Mouse (Mus musculus) liver, embryonic 14.5 days (tissue): ENCODE data around the gene Ppp4c. TPM values are rescaled to one million over a fixed set of nuclear protein-coding genes. Genes with fewer than 3 reads are reported as not detected.
A peak's percentile ranks its signal among the peaks of the same experiment; 100 is the strongest.

Experiments
- ATAC-seq: fragments of 200-750 bp; cut with Nextera tagmentation; 2 replicates; pipeline ENCODE4 v1.8.0; 2017; ENCODE audit warnings: moderate number of reproducible peaks, mild to moderate bottlenecking, moderate library complexity; ENCODE audit not compliant: insufficient read depth
- DNase-seq, 3 experiments: peaks; one replicate each; pipeline ENCODE4 v3.0.0-alpha.2; 2012 to 2013; ENCODE audit warnings: low read depth in 3 of 3, low spot score in 3 of 3
- H3K27ac ChIP-seq: fragments of 300-500 bp; sonication (generic); 2 replicates; pipeline ENCODE4 v1.5.1; 2014; ENCODE audit warnings: moderate library complexity, mild to moderate bottlenecking, control low read depth, inconsistent platforms
- H3K27me3 ChIP-seq: fragments of 300-500 bp; sonication (generic); 2 replicates; pipeline ENCODE4 v1.6.1; 2014; ENCODE audit warnings: mild to moderate bottlenecking, low read length, moderate library complexity; ENCODE audit not compliant: control insufficient read depth, insufficient read depth
- H3K36me3 ChIP-seq: fragments of 300-500 bp; sonication (generic); replicated peaks from 2 replicates; pipeline ENCODE4 v1.6.1; 2014; ENCODE audit warnings: low read depth; ENCODE audit not compliant: control insufficient read depth, insufficient read depth
- H3K4me1 ChIP-seq, 2 experiments: fragments of 200-500 bp in 1 of 2; fragments of 300-500 bp in 1 of 2; sonication (generic) in 1 of 2; replicated peaks; 2 replicates each; pipeline ENCODE4 v1.6.1; 2012 to 2014; ENCODE audit warnings: antibody characterized with exemption in 1 of 2, inconsistent platforms in 1 of 2, low read length in 1 of 2; ENCODE audit not compliant: control insufficient read depth in 2 of 2, insufficient read depth in 2 of 2
- H3K4me2 ChIP-seq: fragments of 300-500 bp; sonication (generic); 2 replicates; pipeline ENCODE4 v1.6.1; 2014; ENCODE audit warnings: low read depth, mild to moderate bottlenecking, control low read depth, moderate library complexity
- H3K4me3 ChIP-seq, 2 experiments: fragments of 200-500 bp in 1 of 2; fragments of 300-500 bp in 1 of 2; sonication (generic) in 1 of 2; 2 replicates each; pipeline ENCODE4 v1.5.1; 2012 to 2014; ENCODE audit warnings: low read depth in 2 of 2, low read length in 2 of 2, mild to moderate bottlenecking in 2 of 2, control low read depth in 1 of 2, inconsistent platforms in 1 of 2, moderate library complexity in 1 of 2; ENCODE audit not compliant: insufficient read depth in 1 of 2
- H3K9ac ChIP-seq: fragments of 300-500 bp; sonication (generic); replicated peaks from 2 replicates; pipeline ENCODE4 v1.6.1; 2014; ENCODE audit warnings: mild to moderate bottlenecking, control low read depth, moderate library complexity
- H3K9me3 ChIP-seq: fragments of 300-500 bp; sonication (generic); 2 replicates; pipeline ENCODE4 v1.6.1; 2016; ENCODE audit warnings: low read length, mixed read lengths; ENCODE audit not compliant: control insufficient read depth
- CTCF ChIP-seq: IDR thresholded peaks from 2 replicates; pipeline ENCODE4 v1.5.1; 2016; ENCODE audit warnings: antibody characterized with exemption, low read depth, control low read depth
- EP300 ChIP-seq: IDR thresholded peaks from 2 replicates; pipeline ENCODE4 v1.6.1; 2016; ENCODE audit warnings: antibody characterized with exemption, low read depth
- WGBS: fragments of 180-500 bp; shearing (Covaris S2); extraction: QIAGEN DNeasy Blood & Tissue Kit; methylation state at CpG from one replicate; pipeline ENCODE4 v1.1.7; 2014; ENCODE audit not compliant: insufficient replicate concordance; 5-methylcytosine and 5-hydroxymethylcytosine counted together
- polyA plus RNA-seq, 2 experiments: library from polyadenylated mRNA; depleted of rRNA in 1 of 2; stranded (reverse) in 1 of 2; unstranded in 1 of 2; fragments of >200 nt; fragmentation: Nextera tagmentation in 1 of 2; extraction: Ambion mirVana in 1 of 2; gene quantifications; 2 replicates each; pipeline versions ENCODE4 v1.2.1 to v1.2.3; 2012 to 2014

The Ppp4c gene
- 81.8 and 83.2 TPM in 2 replicates for polyA plus RNA-seq (2012; rRNA removed)
- polyA plus RNA-seq (2014; fragmentation: Nextera tagmentation; extraction: Ambion mirVana), result 105 and 117 TPM in 2 replicates

DNA sequence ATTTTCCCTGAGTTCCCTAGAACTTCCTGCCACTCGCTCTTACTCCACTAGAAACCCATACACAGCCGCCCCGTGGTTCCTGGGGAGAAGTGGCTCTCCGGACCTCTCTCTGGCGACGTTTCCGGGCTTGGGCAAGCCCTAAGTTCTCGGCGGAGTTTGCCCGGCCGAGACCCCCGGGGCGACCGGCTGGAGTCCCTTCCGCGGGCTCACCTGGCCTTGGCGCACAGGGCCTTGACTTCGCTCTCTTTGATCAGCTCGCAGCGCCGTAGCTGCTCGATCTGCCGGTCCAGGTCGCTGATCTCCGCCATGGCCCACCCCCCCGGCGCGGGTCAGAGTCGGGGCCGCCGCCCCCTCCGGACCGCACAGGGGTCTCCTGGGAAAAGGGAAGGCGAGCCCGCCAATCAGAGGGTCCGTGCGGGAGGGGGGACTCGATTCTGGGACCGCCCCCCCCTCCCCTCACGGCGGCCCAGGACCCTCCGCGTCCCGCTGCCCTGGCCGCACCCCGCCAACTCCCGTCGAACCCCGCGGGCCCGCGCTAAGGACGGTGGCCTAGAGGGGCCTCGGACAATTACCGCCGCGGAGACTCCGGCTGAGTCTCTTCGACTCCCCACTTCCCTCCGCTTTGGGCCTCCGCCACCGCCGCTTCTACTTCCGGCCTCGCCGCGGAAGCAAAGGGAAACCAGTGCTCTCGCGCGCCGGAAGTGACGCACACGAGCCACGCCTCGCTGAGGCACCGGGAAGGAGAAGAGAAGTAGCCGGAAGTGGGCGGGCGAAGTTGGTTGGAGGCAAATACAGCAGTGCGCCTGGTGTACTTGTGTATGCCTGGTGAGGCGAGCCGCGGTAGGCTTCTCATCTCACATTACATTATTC, at the start of gene Ppp4c:
Ppp4c (minus strand) TSS at position 646 of the 870 bp plus-strand sequence.
- peak; percentile 94 to 95 (median 95) for DNase-seq
- H3K9ac ChIP-seq, result peak within 1 kb of the TSS; percentile 97
- H3K36me3 ChIP-seq, result peaks cover 46% of the 10 kb centered on the region
- peak; percentile 89 for ATAC-seq
- TF ChIP-seq EP300 (no peak), CTCF (no peak)
- peak within 1 kb of the TSS; percentile 82 for H3K27ac ChIP-seq
- H3K4me2 ChIP-seq, result peak within 1 kb of the TSS; percentile 91
- H3K27me3 ChIP-seq, result no peaks in the 10 kb centered on the region
- no peaks in the 10 kb centered on the region for H3K9me3 ChIP-seq
- peaks cover 10 to 16% of the 10 kb centered on the region in 2 experiments for H3K4me1 ChIP-seq
- WGBS, result under 1% methylated on average over 82 of the region's 83 CpGs
- H3K4me3 ChIP-seq, result peak within 1 kb of the TSS; percentile 78 to 97

GRCm38 (mm10) chr7:126833294-126833693, 41.0 kb upstream of the Ppp4c start:
- 73% methylated on average over 1 of the region's 1 CpGs for WGBS
- Histone ChIP-seq H3K27ac (no peak overlapping the region), H3K4me3 (no peak overlapping the region), H3K4me2 (no peak overlapping the region), H3K9me3 (no peaks in the 10 kb centered on the region), H3K27me3 (no peaks in the 10 kb centered on the region), H3K4me1 (peaks cover 0 to 3% of the 10 kb centered on the region in 2 experiments; a peak in 1 of 4 replicates), H3K36me3 (no peaks in the 10 kb centered on the region), H3K9ac (no peak overlapping the region)
- ATAC-seq, result no peak
- TF ChIP-seq CTCF, result no peak
- no peak for TF ChIP-seq EP300
- no peak for DNase-seq

DNA sequence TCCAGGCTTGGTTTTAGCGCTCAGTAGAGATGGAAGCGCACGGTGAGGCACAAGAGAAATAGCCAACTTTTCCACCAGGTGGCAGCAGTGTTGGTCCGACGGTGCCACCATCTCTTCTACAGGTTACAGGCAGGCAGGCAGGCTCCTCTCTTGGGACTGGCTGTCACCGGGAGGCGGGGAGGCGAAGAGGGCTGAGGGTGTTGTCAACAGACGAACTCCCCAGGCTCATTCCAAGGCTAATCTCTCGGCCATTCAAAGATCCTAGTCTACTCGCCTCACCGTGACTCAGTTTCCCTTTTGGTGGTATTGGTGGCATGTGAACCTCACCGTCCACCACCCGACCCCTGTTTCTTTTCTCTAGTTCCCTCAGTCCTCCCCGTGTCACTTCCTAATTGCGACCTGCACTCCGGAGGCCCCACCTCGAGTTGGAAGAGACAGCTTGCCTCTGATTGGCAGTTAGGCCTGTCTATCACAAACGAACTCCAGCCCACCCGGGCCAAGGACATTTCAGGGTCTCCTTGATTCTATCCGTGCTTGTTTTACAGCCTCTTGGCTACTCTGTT, 39.8 kb upstream of the Ppp4c start:
- 0 out of 2 replicates have a peak overlapping the region, but pooled peaks have one; percentile 18 for H3K9ac ChIP-seq
- 1% methylated on average over 21 of the region's 21 CpGs for WGBS
- peak overlapping the region; percentile 35 to 36 for H3K4me3 ChIP-seq
- DNase-seq (peak; percentile 55 to 57 (median 56)), ATAC-seq (peak; percentile 76; the same call in 1 of the 2 replicates)
- no peaks in the 10 kb centered on the region for H3K36me3 ChIP-seq
- TF ChIP-seq EP300 (no peak), CTCF (peak; percentile 93)
- no peaks in the 10 kb centered on the region for H3K9me3 ChIP-seq
- H3K4me2 ChIP-seq, result peak overlapping the region; percentile 54
- no peaks in the 10 kb centered on the region for H3K27me3 ChIP-seq
- H3K27ac ChIP-seq, result no peak overlapping the region
- H3K4me1 ChIP-seq, result peaks cover 0 to 3% of the 10 kb centered on the region in 2 experiments; a peak in 1 of 4 replicates

GRCm38 (mm10) chr7:126831539-126831938, 39.2 kb upstream of the Ppp4c start, which contains the start of gene 4930451I11Rik:
Gene 4930451I11Rik, minus strand, starts transcription at chr7:126831639.
- 48% methylated on average over 5 of the region's 5 CpGs for WGBS
- H3K4me3 ChIP-seq, result peak within 1 kb of the TSS; percentile 35 to 36

GRCm38 (mm10) chr7:126825952-126826351, 33.7 kb upstream of the Ppp4c start:
- TF ChIP-seq EP300 (no peak), CTCF (no peak)
- Histone ChIP-seq H3K27me3 (peaks cover 16% of the 10 kb centered on the region), H3K36me3 (no peaks in the 10 kb centered on the region), H3K27ac (no peak overlapping the region), H3K4me3 (no peak overlapping the region), H3K9ac (no peak overlapping the region), H3K4me1 (no peaks in the 10 kb centered on the region), H3K9me3 (no peaks in the 10 kb centered on the region), H3K4me2 (no peak overlapping the region)
- ATAC-seq, result no peak
- 50% methylated on average over 5 of the region's 5 CpGs for WGBS
- DNase-seq, result no peak

More at GRCm38 (mm10) chr7:126831539-126831938, 39.2 kb upstream of the Ppp4c start, which contains the start of gene 4930451I11Rik:
- TF ChIP-seq CTCF, result no peak
- no peak for TF ChIP-seq EP300
- Histone ChIP-seq H3K4me1 (0 out of 4 replicates have a peak, but pooled peaks cover 0 to 2% of the 10 kb centered on the region in 2 experiments), H3K36me3 (no peaks in the 10 kb centered on the region), H3K9me3 (no peaks in the 10 kb centered on the region), H3K27ac (no peak within 1 kb of the TSS), H3K9ac (0 out of 2 replicates have a peak within 1 kb of the TSS, but pooled peaks have one; percentile 18), H3K27me3 (no peaks in the 10 kb centered on the region), H3K4me2 (peak within 1 kb of the TSS; percentile 54)
- no peak for DNase-seq
- ATAC-seq, result no peak
